Mouse (Mus musculus) neural tube, embryonic 11.5 days (tissue): Measurements from ENCODE around the gene Miga1. TPM values are rescaled to one million over a fixed set of nuclear protein-coding genes. Genes with fewer than 3 reads are reported as not detected.
"Not testable (repeated sequence)": the region's sequence is repeated elsewhere in the genome, so short reads cannot be mapped to it uniquely, and the experiment has no call there.

Experiments used
- ATAC-seq: fragments of 200-750 bp; cut with Nextera tagmentation; 2 replicates; pipeline ENCODE4 v1.8.0; 2017; ENCODE audit warnings: moderate number of reproducible peaks, mild to moderate bottlenecking, moderate TSS enrichment, moderate library complexity; ENCODE audit not compliant: insufficient read depth, low FRiP score, low TSS enrichment
- DNase-seq: peaks from one replicate; pipeline ENCODE4 v3.0.0-alpha.2; 2015; ENCODE audit warnings: low spot score
- H3K27ac ChIP-seq: fragments of 300-500 bp; sonication (generic); 2 replicates; pipeline ENCODE4 v1.5.1; 2014; ENCODE audit warnings: low read depth, mild to moderate bottlenecking, low read length
- H3K27me3 ChIP-seq: fragments of 300-500 bp; sonication (generic); 2 replicates; pipeline ENCODE4 v1.6.1; 2014; ENCODE audit warnings: mild to moderate bottlenecking, low read length, mixed read lengths; ENCODE audit not compliant: control insufficient read depth, insufficient read depth
- H3K36me3 ChIP-seq: fragments of 300-500 bp; sonication (generic); 2 replicates; pipeline ENCODE4 v1.6.1; 2014; ENCODE audit warnings: mild to moderate bottlenecking, low read length, moderate library complexity, mixed read lengths; ENCODE audit not compliant: control insufficient read depth, insufficient read depth
- H3K4me1 ChIP-seq: fragments of 300-500 bp; sonication (generic); 2 replicates; pipeline ENCODE4 v1.6.1; 2014; ENCODE audit warnings: low read length, mixed read lengths; ENCODE audit not compliant: control insufficient read depth, insufficient read depth
- H3K4me2 ChIP-seq: fragments of 300-500 bp; sonication (generic); 2 replicates; pipeline ENCODE4 v1.6.1; 2014; ENCODE audit warnings: low read depth, mild to moderate bottlenecking, moderate library complexity
- H3K4me3 ChIP-seq: fragments of 300-500 bp; sonication (generic); 2 replicates; pipeline ENCODE4 v1.5.1; 2014; ENCODE audit warnings: low read depth, low read length
- H3K9ac ChIP-seq: fragments of 300-500 bp; sonication (generic); 2 replicates; pipeline ENCODE4 v1.6.1; 2014; ENCODE audit warnings: mild to moderate bottlenecking, low read length
- H3K9me3 ChIP-seq: fragments of 300-500 bp; sonication (generic); 2 replicates; pipeline ENCODE4 v1.6.1; 2016; ENCODE audit warnings: low read length; ENCODE audit not compliant: control insufficient read depth
- WGBS: fragments of 180-500 bp; shearing (Covaris S2); extraction: QIAGEN DNeasy Blood & Tissue Kit; methylation state at CpG from one replicate; pipeline ENCODE4 v1.1.7; 2014; 5-methylcytosine and 5-hydroxymethylcytosine counted together
- polyA plus RNA-seq: library from polyadenylated mRNA; unstranded; fragments of >200 nt; fragmentation: Nextera tagmentation; extraction: Ambion mirVana; gene quantifications from 2 replicates; pipeline ENCODE4 v1.2.1, GENCODE M21; 2014

Gene Miga1
- polyA plus RNA-seq, 1 experiment from 2014 or later, result 20.6 TPM

DNA sequence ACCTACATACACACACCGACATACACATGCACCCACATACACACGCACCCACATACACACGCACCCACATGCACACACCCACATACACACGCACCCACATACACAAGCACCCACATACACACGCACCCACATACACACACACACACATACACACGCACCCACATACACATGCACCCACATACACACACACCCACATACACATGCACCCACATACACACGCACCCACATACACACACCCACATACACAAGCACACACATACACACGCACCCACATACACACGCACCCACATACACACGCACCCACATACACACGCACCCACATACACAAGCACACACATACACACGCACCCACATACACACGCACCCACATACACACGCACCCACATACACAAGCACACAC is 25.5 kb downstream of the Miga1 start:
- DNase-seq, H3K4me1 ChIP-seq, H3K9ac ChIP-seq, H3K27me3 ChIP-seq, ATAC-seq, H3K9me3 ChIP-seq, H3K36me3 ChIP-seq, H3K27ac ChIP-seq, H3K4me2 ChIP-seq, H3K4me3 ChIP-seq: not testable (repeated sequence)
- 80% methylated on average over 14 of the region's 14 CpGs for WGBS

GRCm38 (mm10) chr3:152309250-152309645 is 31.0 kb downstream of the Miga1 start:
- Histone ChIP-seq H3K4me2 (no peak overlapping the region), H3K36me3 (peaks cover 2% of the 10 kb centered on the region; the same call in 1 of the 2 replicates), H3K27me3 (no peaks in the 10 kb centered on the region), H3K9ac (no peak overlapping the region), H3K4me1 (no peaks in the 10 kb centered on the region), H3K27ac (no peak overlapping the region), H3K9me3 (no peaks in the 10 kb centered on the region), H3K4me3 (no peak overlapping the region)
- 92% methylated on average over 9 of the region's 9 CpGs for WGBS
- no peak for DNase-seq
- ATAC-seq, result no peak

GRCm38 (mm10) chr3:152308485-152309249 is 31.5 kb downstream of the Miga1 start:
- no peaks in the 10 kb centered on the region for H3K9me3 ChIP-seq
- H3K9ac ChIP-seq, result no peak overlapping the region
- no peaks in the 10 kb centered on the region for H3K27me3 ChIP-seq
- peaks cover 2% of the 10 kb centered on the region; the same call in 1 of the 2 replicates for H3K36me3 ChIP-seq
- DNase-seq (no peak), ATAC-seq (no peak)
- H3K4me3 ChIP-seq, result no peak overlapping the region
- H3K4me1 ChIP-seq, result no peaks in the 10 kb centered on the region
- no peak overlapping the region for H3K4me2 ChIP-seq
- 75% methylated on average over 10 of the region's 10 CpGs for WGBS
- H3K27ac ChIP-seq, result no peak overlapping the region

DNA sequence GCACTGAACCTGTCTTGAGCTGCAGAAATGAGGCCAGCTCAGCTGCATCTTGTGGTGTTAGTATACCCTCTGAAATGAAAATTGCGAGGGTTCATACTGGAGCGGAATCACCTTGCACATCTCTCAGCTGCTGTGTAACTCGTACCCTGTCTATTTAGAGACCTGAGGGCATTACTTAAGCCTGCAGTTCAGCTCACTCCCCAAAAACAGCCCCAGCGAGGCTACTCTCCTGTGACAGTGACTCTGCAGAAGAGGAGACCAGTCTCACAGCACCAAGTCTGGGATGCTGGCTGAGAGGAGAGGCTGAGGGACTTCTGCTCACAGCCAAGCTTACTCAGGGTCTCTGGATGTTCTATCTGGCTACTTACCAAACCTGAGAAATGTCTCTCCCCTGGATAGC is 34.2 kb downstream of the Miga1 start:
- Histone ChIP-seq H3K27me3 (no peaks in the 10 kb centered on the region), H3K4me1 (no peaks in the 10 kb centered on the region), H3K4me3 (no peak overlapping the region), H3K36me3 (no peaks in the 10 kb centered on the region), H3K4me2 (no peak overlapping the region), H3K9me3 (no peaks in the 10 kb centered on the region), H3K27ac (no peak overlapping the region), H3K9ac (no peak overlapping the region)
- DNase-seq (no peak), ATAC-seq (no peak)
- WGBS, result 89% methylated on average over 4 of the region's 4 CpGs

- H3K36me3 ChIP-seq, result no peaks in the 10 kb centered on the region
- no peaks in the 10 kb centered on the region for H3K27me3 ChIP-seq
- H3K4me2 ChIP-seq, result no peak overlapping the region
- H3K4me1 ChIP-seq, result no peaks in the 10 kb centered on the region
- DNase-seq, result no peak
- H3K9ac ChIP-seq, result no peak overlapping the region
- H3K27ac ChIP-seq, result no peak overlapping the region
- 86% methylated on average over 8 of the region's 8 CpGs for WGBS
- no peak overlapping the region for H3K4me3 ChIP-seq
- ATAC-seq, result no peak
- no peaks in the 10 kb centered on the region for H3K9me3 ChIP-seq
Measured at GRCm38 (mm10) chr3:152305080-152305479, 35.1 kb downstream of the Miga1 start.

DNA sequence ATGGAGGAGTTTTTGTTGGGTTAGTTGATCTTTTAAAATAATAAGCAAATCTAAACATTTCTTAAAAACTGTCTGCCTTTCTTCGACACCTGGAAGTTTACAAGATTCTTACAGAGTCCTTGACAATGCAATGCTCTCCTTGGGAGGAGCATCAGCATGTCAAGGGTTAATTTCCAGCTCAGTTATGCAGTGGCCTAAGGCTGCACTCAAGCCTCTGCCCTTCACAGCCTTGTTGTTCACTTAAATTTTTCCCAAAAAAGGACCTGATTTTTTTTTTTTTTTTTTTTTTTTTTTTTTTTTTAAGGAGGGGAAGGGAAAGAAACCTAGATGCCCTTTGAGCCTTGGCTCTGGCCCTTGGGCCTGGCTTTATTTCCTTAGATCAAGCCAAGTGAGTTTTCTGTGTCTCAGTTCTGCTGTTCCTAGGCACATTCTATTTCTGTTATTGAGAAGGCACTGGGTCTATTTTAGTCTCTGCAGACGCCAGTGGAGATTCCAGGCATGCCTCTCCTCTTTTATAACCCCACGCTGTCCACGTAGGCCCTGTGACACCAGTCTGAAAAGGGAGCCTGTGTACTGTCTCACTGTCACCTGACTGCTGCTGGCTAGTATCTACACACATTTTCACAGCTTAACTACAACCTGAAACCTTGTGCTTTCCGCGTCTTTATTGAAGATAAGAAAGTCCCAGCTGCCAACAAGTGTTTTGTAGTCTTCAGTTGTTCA is 36.0 kb downstream of the Miga1 start:
- H3K4me2 ChIP-seq, result no peak overlapping the region
- H3K4me1 ChIP-seq, result no peaks in the 10 kb centered on the region
- no peak overlapping the region for H3K4me3 ChIP-seq
- DNase-seq (no peak), ATAC-seq (no peak)
- no peaks in the 10 kb centered on the region for H3K36me3 ChIP-seq
- WGBS, result 72% methylated on average over 6 of the region's 6 CpGs
- H3K27ac ChIP-seq, result no peak overlapping the region
- no peaks in the 10 kb centered on the region for H3K27me3 ChIP-seq
- H3K9ac ChIP-seq, result no peak overlapping the region
- H3K9me3 ChIP-seq, result no peaks in the 10 kb centered on the region

DNA sequence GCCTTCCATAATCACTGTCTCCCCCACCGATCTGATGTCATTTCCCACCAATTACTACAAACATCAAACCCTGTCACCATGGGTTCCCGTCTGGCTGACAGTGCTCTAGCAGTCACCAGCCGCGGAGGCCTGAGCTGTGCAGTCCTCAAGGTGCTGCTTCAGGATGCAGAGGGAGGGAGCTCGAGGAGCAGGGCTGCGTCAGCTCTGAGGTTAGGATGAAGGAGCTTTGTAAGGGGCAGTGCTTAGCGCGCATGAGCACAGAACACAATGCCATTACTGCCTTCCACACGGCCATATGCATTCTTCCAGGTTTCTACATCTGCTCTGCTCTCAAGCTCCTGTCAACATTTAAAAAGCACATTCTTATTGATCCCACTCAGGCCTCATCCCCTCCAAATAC is 37.2 kb downstream of the Miga1 start:
- 81% methylated on average over 9 of the region's 9 CpGs for whole genome bisulfite sequencing
- no peaks in the 10 kb centered on the region for H3K27me3 ChIP-seq

DNA sequence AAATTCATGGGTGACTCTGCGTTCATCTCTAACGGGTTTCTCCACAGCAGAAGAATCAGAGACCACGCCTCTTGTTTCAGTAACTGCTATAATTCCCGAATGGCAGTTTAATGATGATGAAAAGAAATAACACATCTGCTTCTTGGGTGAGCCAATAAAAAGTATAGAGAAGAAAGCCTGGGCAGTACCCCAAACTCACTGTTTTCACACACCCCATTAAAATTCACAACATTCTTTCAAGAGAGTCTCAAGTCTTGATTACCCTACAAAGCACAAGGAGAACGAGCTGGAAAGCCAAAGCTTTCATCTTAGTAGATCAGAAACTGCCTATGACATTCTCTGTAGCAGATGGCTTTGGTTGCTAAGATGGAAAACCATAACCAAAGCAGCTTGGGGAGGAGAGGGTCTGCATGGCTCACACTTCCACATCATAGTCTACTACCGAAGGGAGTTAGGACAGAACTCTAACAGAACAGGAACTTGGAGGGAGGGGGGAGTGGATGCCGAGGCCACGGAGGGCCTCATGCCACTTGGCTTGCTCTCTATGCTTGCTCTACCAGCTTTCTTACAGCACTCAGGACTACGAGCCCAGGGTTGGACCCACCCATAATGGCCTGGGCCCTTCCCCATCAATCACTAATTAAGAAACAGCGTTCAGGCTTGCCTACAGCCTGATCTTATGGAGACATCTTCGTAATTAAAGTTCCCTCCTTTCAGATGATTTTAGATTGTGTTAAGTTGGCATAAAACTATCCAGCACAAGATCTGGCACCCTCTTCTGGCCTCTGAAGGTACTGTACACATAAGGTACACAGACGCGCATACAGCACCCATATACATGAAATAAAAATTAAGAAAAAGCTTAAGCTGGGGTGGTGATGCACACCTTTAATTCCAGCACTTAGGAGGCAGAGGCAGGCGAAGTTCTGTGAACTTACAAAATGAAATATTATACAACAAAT is 39.5 kb downstream of the Miga1 start:
- ATAC-seq (no peak), DNase-seq (no peak)
- no peaks in the 10 kb centered on the region for H3K4me1 ChIP-seq
- WGBS, result 92% methylated on average over 14 of the region's 14 CpGs
- H3K27ac ChIP-seq, result no peak overlapping the region
- H3K4me2 ChIP-seq, result no peak overlapping the region
- H3K9ac ChIP-seq, result no peak overlapping the region
- no peaks in the 10 kb centered on the region for H3K9me3 ChIP-seq
- H3K36me3 ChIP-seq, result no peaks in the 10 kb centered on the region
- H3K27me3 ChIP-seq, result no peaks in the 10 kb centered on the region
- H3K4me3 ChIP-seq, result no peak overlapping the region

More for the DNA sequence above, 37.2 kb downstream of the Miga1 start:
- Histone ChIP-seq H3K27ac (no peak overlapping the region), H3K4me3 (no peak overlapping the region), H3K4me1 (no peaks in the 10 kb centered on the region), H3K36me3 (no peaks in the 10 kb centered on the region), H3K9ac (no peak overlapping the region), H3K4me2 (no peak overlapping the region), H3K9me3 (no peaks in the 10 kb centered on the region)
- no peak for ATAC-seq
- DNase-seq, result no peak
